Mouse (Mus musculus): ENCODE measurements around the gene Ppp4r4. TPM values are rescaled to one million over a fixed set of nuclear protein-coding genes. Genes with fewer than 3 reads are reported as not detected.
"Not testable (repeated sequence)": the region's sequence is repeated elsewhere in the genome, so short reads cannot be mapped to it uniquely, and the experiment has no call there.

The Ppp4r4 gene
- total and polyA plus RNA-seq, 3 experiments: 0.06 to 0.37 (median 0.16) TPM

DNA sequence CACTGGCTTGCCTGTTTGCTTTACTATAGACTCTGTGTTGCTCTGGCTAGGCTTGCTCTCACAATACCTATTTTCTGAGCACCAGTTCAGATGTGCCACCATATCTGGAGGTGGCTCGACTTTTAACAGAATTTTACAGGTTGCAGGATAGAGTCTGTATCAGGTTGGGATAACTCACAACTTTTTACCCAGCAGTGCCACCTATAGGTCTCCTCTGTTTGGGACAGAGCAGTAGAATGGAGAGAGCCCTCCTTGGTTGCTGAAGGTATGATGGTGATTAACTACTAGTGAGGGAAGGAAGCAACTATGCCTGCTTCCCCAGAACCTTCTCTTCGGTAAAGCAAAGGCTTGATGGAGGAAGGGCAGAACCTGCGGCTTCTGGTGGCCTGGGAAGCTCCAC is 35.0 kb downstream of the Ppp4r4 start:
- intact Hi-C loops (cut with DNase I): no loop called here

DNA sequence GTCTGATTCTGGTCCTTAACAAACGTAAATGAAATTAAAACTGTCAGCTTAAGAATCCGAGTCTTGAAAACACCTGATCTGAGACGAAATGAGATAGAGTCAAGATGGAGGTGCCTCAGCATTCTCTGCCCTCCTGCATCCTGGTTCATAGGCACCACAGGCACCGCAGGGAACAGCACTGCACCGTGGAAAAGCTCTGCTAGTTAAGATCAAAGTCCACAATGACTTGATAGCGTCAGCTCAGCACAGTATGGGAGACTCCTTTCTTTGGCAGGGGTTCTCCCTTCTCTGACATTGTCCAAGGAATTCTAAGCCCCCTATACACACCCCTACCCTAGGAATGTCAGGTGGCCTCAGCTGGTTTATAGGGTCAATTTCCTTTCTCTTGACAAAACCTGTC is 37.6 kb downstream of the Ppp4r4 start:
- Histone ChIP-seq H3K4me1 (ENCODE audit: control insufficient read depth, insufficient read depth, low read length) (no peaks in the 10 kb centered on the region), H3K27me3 (ENCODE audit: control insufficient read depth, insufficient read depth, low read length) (no peaks in the 10 kb centered on the region), H3K36me3 (ENCODE audit: control insufficient read depth, insufficient read depth, low read length) (no peaks in the 10 kb centered on the region), H3K79me2 (replicated peaks; ENCODE audit: control insufficient read depth, insufficient read depth, low read length) (no peaks in the 10 kb centered on the region), H3K4me3 (no peak overlapping the region), H3K27ac (no peak overlapping the region), H3K9ac (ENCODE audit: low read depth, low read length) (no peak overlapping the region)
- intact Hi-C loops (cut with DNase I): no loop called here
- 48% methylated on average over 6 of the region's 6 CpGs for WGBS
- TF ChIP-seq POLR2A (IDR thresholded peaks at IDR 0.05; ENCODE audit: insufficient read depth, low read depth, low read length): no peak
- no peak for TF ChIP-seq EP300 (IDR thresholded peaks at IDR 0.05; ENCODE audit: insufficient read depth, low read depth, low read length)
- TF ChIP-seq CTCF (IDR thresholded peaks at IDR 0.05): no peak
- no peak for DNase-seq

More for the DNA sequence above, 35.0 kb downstream of the Ppp4r4 start:
- Histone ChIP-seq H3K4me1 (ENCODE audit: control insufficient read depth, insufficient read depth, low read length) (no peaks in the 10 kb centered on the region), H3K36me3 (ENCODE audit: control insufficient read depth, insufficient read depth, low read length) (no peaks in the 10 kb centered on the region), H3K27me3 (ENCODE audit: control insufficient read depth, insufficient read depth, low read length) (no peaks in the 10 kb centered on the region), H3K4me3 (no peak overlapping the region), H3K9ac (ENCODE audit: low read depth, low read length) (no peak overlapping the region), H3K27ac (no peak overlapping the region), H3K79me2 (replicated peaks; ENCODE audit: control insufficient read depth, insufficient read depth, low read length) (no peaks in the 10 kb centered on the region)
- 51% methylated on average over 3 of the region's 3 CpGs for WGBS
- TF ChIP-seq CTCF (IDR thresholded peaks at IDR 0.05) (peak; percentile 41), EP300 (IDR thresholded peaks at IDR 0.05; ENCODE audit: insufficient read depth, low read depth, low read length) (no peak)
- no peak for DNase-seq

DNA sequence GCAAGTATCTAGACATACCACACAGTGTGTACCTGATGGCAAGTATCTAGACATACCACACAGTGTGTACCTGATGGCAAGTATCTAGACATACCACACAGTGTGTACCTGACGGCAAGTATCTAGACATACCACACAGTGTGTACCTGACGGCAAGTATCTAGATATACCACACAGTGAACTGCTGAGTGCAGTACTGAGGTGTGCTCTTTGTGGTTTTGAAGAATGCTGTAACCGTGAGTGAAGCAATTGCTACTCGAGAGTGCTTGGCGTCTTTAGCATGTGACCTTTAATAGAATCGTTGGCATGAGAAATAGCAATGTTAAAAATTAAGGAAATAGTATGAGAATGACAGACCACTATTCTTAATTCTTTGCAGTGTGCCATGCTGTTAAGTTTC is 46.1 kb downstream of the Ppp4r4 start:
- H3K79me2 ChIP-seq (replicated peaks; ENCODE audit: control insufficient read depth, insufficient read depth, low read length); intact Hi-C loops (cut with DNase I); H3K27ac ChIP-seq; H3K27me3 ChIP-seq (ENCODE audit: control insufficient read depth, insufficient read depth, low read length); H3K4me3 ChIP-seq; DNase-seq; H3K4me1 ChIP-seq (ENCODE audit: control insufficient read depth, insufficient read depth, low read length); H3K9ac ChIP-seq (ENCODE audit: low read depth, low read length); H3K36me3 ChIP-seq (ENCODE audit: control insufficient read depth, insufficient read depth, low read length): not testable (repeated sequence)
- 83% methylated on average over 6 of the region's 6 CpGs for WGBS

GRCm38 (mm10) chr12:103583771-103584170 is 51.7 kb downstream of the Ppp4r4 start:
- no peak overlapping the region for H3K27ac ChIP-seq
- H3K36me3 ChIP-seq (ENCODE audit: control insufficient read depth, insufficient read depth, low read length): no peaks in the 10 kb centered on the region
- H3K79me2 ChIP-seq (replicated peaks; ENCODE audit: control insufficient read depth, insufficient read depth, low read length): no peaks in the 10 kb centered on the region
- no peak overlapping the region for H3K9ac ChIP-seq (ENCODE audit: low read depth, low read length)
- no peak for TF ChIP-seq POLR2A (IDR thresholded peaks at IDR 0.05; ENCODE audit: insufficient read depth, low read depth, low read length)
- no peak for TF ChIP-seq EP300 (IDR thresholded peaks at IDR 0.05; ENCODE audit: insufficient read depth, low read depth, low read length)
- no peak for TF ChIP-seq CTCF (IDR thresholded peaks at IDR 0.05)
- no peaks in the 10 kb centered on the region for H3K4me1 ChIP-seq (ENCODE audit: control insufficient read depth, insufficient read depth, low read length)
- intact Hi-C loops (cut with DNase I): no loop called here
- WGBS: 84% methylated on average over 8 of the region's 8 CpGs
- DNase-seq: no peak
- H3K4me3 ChIP-seq: no peak overlapping the region
- no peaks in the 10 kb centered on the region for H3K27me3 ChIP-seq (ENCODE audit: control insufficient read depth, insufficient read depth, low read length)

DNA sequence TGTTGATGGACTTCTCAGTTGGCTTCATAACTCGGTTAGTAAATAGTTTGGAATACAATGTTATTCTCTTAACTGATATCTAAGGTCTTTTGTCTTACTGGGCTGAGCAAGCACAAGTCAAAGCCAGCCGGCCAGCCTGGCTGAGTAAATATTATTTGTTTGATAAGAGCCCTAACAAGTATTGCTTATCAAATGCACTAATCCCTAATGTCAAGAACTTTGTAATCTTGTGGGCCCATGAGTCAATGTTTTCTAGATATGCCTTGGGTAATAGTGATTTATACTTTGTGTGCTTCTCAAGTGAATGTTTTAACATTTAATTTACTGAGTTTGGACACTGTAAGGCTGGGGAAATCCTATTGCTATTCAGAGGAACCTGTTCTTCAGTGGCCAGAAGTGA is 66.3 kb downstream of the Ppp4r4 start:
- Histone ChIP-seq H3K4me3 (no peak overlapping the region), H3K36me3 (ENCODE audit: control insufficient read depth, insufficient read depth, low read length) (no peaks in the 10 kb centered on the region), H3K27me3 (ENCODE audit: control insufficient read depth, insufficient read depth, low read length) (no peaks in the 10 kb centered on the region), H3K4me1 (ENCODE audit: control insufficient read depth, insufficient read depth, low read length) (no peaks in the 10 kb centered on the region), H3K9ac (ENCODE audit: low read depth, low read length) (no peak overlapping the region), H3K27ac (no peak overlapping the region), H3K79me2 (replicated peaks; ENCODE audit: control insufficient read depth, insufficient read depth, low read length) (no peaks in the 10 kb centered on the region)
- no peak for DNase-seq
- no peak for TF ChIP-seq EP300 (IDR thresholded peaks at IDR 0.05; ENCODE audit: insufficient read depth, low read depth, low read length)
- no peak for TF ChIP-seq POLR2A (IDR thresholded peaks at IDR 0.05; ENCODE audit: insufficient read depth, low read depth, low read length)
- TF ChIP-seq CTCF (IDR thresholded peaks at IDR 0.05): no peak
- WGBS: 12% methylated on average over 2 of the region's 2 CpGs
- intact Hi-C loops (cut with DNase I): no loop called here

DNA sequence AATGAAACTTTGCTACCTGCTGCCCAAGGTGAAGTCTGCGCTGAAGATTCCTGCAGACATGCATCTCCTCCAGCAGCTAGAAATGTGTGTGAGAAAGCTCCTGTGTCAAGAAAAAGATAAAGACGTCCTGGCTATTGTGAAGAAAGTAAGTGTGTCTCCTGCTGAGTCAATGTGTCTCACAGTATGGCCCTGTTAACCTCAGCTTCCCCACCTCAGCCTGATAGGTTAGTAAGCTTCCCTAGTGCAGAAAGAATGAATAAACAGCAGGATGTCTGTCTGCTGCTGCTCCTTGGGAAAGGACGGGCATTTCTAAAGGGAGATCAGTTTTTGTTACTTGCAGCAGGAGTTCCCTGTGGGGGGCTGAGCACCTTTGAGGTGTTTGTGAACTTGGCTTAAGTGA is 68.3 kb downstream of the Ppp4r4 start:
- Histone ChIP-seq H3K4me1 (ENCODE audit: control insufficient read depth, insufficient read depth, low read length) (no peaks in the 10 kb centered on the region), H3K4me3 (no peak overlapping the region), H3K27me3 (ENCODE audit: control insufficient read depth, insufficient read depth, low read length) (no peaks in the 10 kb centered on the region), H3K27ac (no peak overlapping the region), H3K79me2 (replicated peaks; ENCODE audit: control insufficient read depth, insufficient read depth, low read length) (no peaks in the 10 kb centered on the region), H3K36me3 (ENCODE audit: control insufficient read depth, insufficient read depth, low read length) (no peaks in the 10 kb centered on the region), H3K9ac (ENCODE audit: low read depth, low read length) (no peak overlapping the region)
- 32% methylated on average over 3 of the region's 3 CpGs for WGBS
- no peak for TF ChIP-seq EP300 (IDR thresholded peaks at IDR 0.05; ENCODE audit: insufficient read depth, low read depth, low read length)
- TF ChIP-seq CTCF (IDR thresholded peaks at IDR 0.05): no peak
- no peak for DNase-seq
- intact Hi-C loops (cut with DNase I): no loop called here

DNA sequence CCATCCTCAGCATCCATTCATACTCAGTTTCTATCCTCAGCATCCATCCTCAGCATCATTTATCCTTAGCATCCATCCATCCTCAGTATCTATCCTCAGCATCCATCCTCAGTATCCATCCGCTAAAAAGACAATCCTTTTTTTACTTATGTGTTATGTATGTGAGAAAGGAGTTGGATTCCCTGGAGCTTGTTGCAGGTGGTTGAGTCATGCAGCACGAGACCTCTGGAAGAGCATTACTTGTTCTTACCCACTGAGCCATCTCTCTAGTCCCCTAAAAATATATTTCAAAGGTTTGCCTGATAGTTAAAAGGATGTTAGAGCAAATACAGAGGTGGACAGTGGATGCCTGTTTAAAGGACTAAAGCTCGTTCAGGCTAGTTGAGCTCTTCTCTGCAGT is 69.8 kb downstream of the Ppp4r4 start:
- TF ChIP-seq CTCF (IDR thresholded peaks at IDR 0.05): no peak
- TF ChIP-seq EP300 (IDR thresholded peaks at IDR 0.05; ENCODE audit: insufficient read depth, low read depth, low read length): no peak
- TF ChIP-seq POLR2A (IDR thresholded peaks at IDR 0.05; ENCODE audit: insufficient read depth, low read depth, low read length): no peak
- WGBS: 83% methylated on average over 3 of the region's 3 CpGs
- no peak for DNase-seq
- Histone ChIP-seq H3K9ac (ENCODE audit: low read depth, low read length) (no peak overlapping the region), H3K4me1 (ENCODE audit: control insufficient read depth, insufficient read depth, low read length) (no peaks in the 10 kb centered on the region), H3K27ac (no peak overlapping the region), H3K27me3 (ENCODE audit: control insufficient read depth, insufficient read depth, low read length) (no peaks in the 10 kb centered on the region), H3K79me2 (replicated peaks; ENCODE audit: control insufficient read depth, insufficient read depth, low read length) (no peaks in the 10 kb centered on the region), H3K4me3 (no peak overlapping the region), H3K36me3 (ENCODE audit: control insufficient read depth, insufficient read depth, low read length) (no peaks in the 10 kb centered on the region)
- intact Hi-C loops (cut with DNase I): no loop called here

Measured in heart, adult 2 months (tissue).